Mouse (Mus musculus): Measurements from ENCODE around the gene Rimbp3.

The Rimbp3 gene

DNA sequence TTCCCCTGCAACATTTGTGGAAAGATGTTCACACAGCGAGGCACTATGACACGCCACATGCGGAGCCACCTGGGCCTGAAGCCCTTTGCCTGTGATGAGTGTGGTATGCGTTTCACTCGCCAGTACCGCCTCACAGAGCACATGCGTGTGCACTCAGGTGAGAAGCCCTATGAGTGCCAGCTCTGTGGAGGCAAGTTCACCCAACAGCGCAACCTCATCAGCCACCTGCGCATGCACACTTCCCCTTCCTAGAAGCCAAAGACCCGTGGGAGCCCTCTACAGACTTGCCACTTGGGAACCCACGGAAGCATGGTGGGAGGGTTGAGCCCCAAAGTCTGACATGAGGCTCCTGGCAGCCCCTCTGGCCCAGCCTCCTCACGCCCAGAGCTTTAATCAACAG is 50.5 kb downstream of the Rimbp3 start:
- DNase-seq (ENCODE audit: low spot score), result no peak

GRCm38 (mm10) chr16:17261341-17261740 is 52.9 kb downstream of the Rimbp3 start:
- no peak for DNase-seq (ENCODE audit: low spot score)

Data from c-Kit-positive CD71-positive TER-119-positive erythroid progenitor cells, embryonic 14.5 days (primary cell).